Mouse (Mus musculus): ENCODE results near the gene Rrp8.

The Rrp8 gene

DNA sequence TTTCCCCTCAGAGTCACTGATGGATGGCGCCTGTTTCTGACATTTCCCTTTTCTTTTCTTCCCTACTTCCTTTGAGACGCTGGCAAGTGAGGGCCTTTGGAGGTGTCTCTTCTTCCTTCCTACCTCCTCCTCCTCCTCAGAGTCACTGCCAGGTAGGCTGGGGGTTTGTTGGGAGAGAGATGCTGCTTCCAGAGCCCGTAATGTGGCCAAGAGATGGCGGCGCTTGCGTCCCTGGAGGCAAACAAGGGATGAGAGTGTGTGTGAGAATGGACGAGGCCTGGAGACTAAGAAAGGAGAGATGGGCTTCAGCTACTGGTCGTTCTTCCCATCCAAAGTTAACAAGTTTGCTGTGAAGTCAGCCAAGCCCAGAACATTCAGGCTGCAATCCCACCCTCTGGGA is 2.4 kb downstream of the Rrp8 start:
- peaks cover 52% of the 10 kb centered on the region for H3K4me1 ChIP-seq (replicated peaks; ENCODE audit: low read depth, low read length)
- H3K9me3 ChIP-seq (ENCODE audit: low read length) = no peaks in the 10 kb centered on the region
- TF ChIP-seq NANOG (IDR thresholded peaks at IDR 0.05; ENCODE audit: borderline replicate concordance, low read length) (no peak), CTCF (conservative IDR thresholded peaks at IDR 0.05; ENCODE audit: low read length) (no peak), POU5F1 (IDR thresholded peaks at IDR 0.05; ENCODE audit: borderline replicate concordance, low read length) (no peak)
- peaks cover 5% of the 10 kb centered on the region; the same call in 1 of the 2 replicates for H3K27me3 ChIP-seq (ENCODE audit: insufficient read depth, low read length)
- H3K4me3 ChIP-seq (replicated peaks; ENCODE audit: low read length) = peak overlapping the region; percentile 92; the same call in 1 of the 2 replicates
- peaks cover 58% of the 10 kb centered on the region for H3K36me3 ChIP-seq (ENCODE audit: insufficient read depth, low read length)

- Histone ChIP-seq H3K4me1 (replicated peaks; ENCODE audit: low read depth, low read length) (peaks cover 42% of the 10 kb centered on the region), H3K36me3 (ENCODE audit: insufficient read depth, low read length) (peaks cover 64% of the 10 kb centered on the region), H3K4me3 (replicated peaks; ENCODE audit: low read length) (no peak overlapping the region), H3K9me3 (ENCODE audit: low read length) (no peaks in the 10 kb centered on the region), H3K27me3 (ENCODE audit: insufficient read depth, low read length) (peaks cover 5% of the 10 kb centered on the region; the same call in 1 of the 2 replicates)
- TF ChIP-seq POU5F1 (IDR thresholded peaks at IDR 0.05; ENCODE audit: borderline replicate concordance, low read length) (no peak), NANOG (IDR thresholded peaks at IDR 0.05; ENCODE audit: borderline replicate concordance, low read length) (no peak), CTCF (conservative IDR thresholded peaks at IDR 0.05; ENCODE audit: low read length) (no peak)
Observed at GRCm38 (mm10) chr7:105733836-105734235, 3.3 kb downstream of the Rrp8 start.

- Histone ChIP-seq H3K9me3 (ENCODE audit: low read length) (no peaks in the 10 kb centered on the region), H3K36me3 (ENCODE audit: insufficient read depth, low read length) (peaks cover 58% of the 10 kb centered on the region), H3K27me3 (ENCODE audit: insufficient read depth, low read length) (no peaks in the 10 kb centered on the region), H3K4me1 (replicated peaks; ENCODE audit: low read depth, low read length) (peaks cover 10% of the 10 kb centered on the region), H3K4me3 (replicated peaks; ENCODE audit: low read length) (no peak overlapping the region)
- TF ChIP-seq CTCF (conservative IDR thresholded peaks at IDR 0.05; ENCODE audit: low read length) (no peak), POU5F1 (IDR thresholded peaks at IDR 0.05; ENCODE audit: borderline replicate concordance, low read length) (no peak), NANOG (IDR thresholded peaks at IDR 0.05; ENCODE audit: borderline replicate concordance, low read length) (no peak)
Observed at GRCm38 (mm10) chr7:105728701-105729428, 8.3 kb downstream of the Rrp8 start.

GRCm38 (mm10) chr7:105726980-105727325 is 10.2 kb downstream of the Rrp8 start:
- H3K9me3 ChIP-seq (ENCODE audit: low read length) = no peaks in the 10 kb centered on the region
- no peak overlapping the region for H3K4me3 ChIP-seq (replicated peaks; ENCODE audit: low read length)
- peaks cover 39% of the 10 kb centered on the region for H3K36me3 ChIP-seq (ENCODE audit: insufficient read depth, low read length)
- peaks cover 4% of the 10 kb centered on the region; the same call in 1 of the 2 replicates for H3K4me1 ChIP-seq (replicated peaks; ENCODE audit: low read depth, low read length)
- no peak for TF ChIP-seq POU5F1 (IDR thresholded peaks at IDR 0.05; ENCODE audit: borderline replicate concordance, low read length)
- TF ChIP-seq CTCF (conservative IDR thresholded peaks at IDR 0.05; ENCODE audit: low read length) = no peak
- no peak for TF ChIP-seq NANOG (IDR thresholded peaks at IDR 0.05; ENCODE audit: borderline replicate concordance, low read length)
- no peaks in the 10 kb centered on the region for H3K27me3 ChIP-seq (ENCODE audit: insufficient read depth, low read length)

GRCm38 (mm10) chr7:105726144-105726979 is 10.8 kb downstream of the Rrp8 start:
- TF ChIP-seq NANOG (IDR thresholded peaks at IDR 0.05; ENCODE audit: borderline replicate concordance, low read length) (no peak), POU5F1 (IDR thresholded peaks at IDR 0.05; ENCODE audit: borderline replicate concordance, low read length) (no peak), CTCF (conservative IDR thresholded peaks at IDR 0.05; ENCODE audit: low read length) (peak; percentile 67)
- Histone ChIP-seq H3K36me3 (ENCODE audit: insufficient read depth, low read length) (peaks cover 33% of the 10 kb centered on the region), H3K9me3 (ENCODE audit: low read length) (no peaks in the 10 kb centered on the region), H3K27me3 (ENCODE audit: insufficient read depth, low read length) (0 out of 2 replicates have a peak, but pooled peaks cover under 1% of the 10 kb centered on the region), H3K4me1 (replicated peaks; ENCODE audit: low read depth, low read length) (peaks cover 5% of the 10 kb centered on the region; the same call in 1 of the 2 replicates), H3K4me3 (replicated peaks; ENCODE audit: low read length) (no peak overlapping the region)

DNA sequence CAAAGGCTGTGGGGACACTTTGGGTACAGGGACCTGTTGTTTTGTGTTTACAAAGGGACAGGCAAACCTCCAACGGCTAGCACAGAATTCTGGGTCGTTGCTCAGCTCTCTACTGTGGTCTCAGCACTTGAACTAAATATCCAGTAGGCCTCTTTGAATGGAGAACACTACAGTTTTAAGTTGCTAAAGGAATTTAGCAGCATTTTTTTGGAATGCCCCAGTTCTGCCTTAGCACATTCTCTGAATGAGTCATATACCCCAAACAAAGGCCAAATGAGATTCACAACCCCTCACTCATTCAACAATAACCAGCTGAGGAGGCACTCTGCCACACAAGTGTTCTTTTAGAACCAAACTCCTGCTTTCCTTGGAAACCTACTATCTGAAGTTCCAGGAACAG is 15.3 kb downstream of the Rrp8 start:
- Histone ChIP-seq H3K27me3 (ENCODE audit: insufficient read depth, low read length) (peaks cover 9% of the 10 kb centered on the region; the same call in 1 of the 2 replicates), H3K4me3 (replicated peaks; ENCODE audit: low read length) (no peak overlapping the region), H3K36me3 (ENCODE audit: insufficient read depth, low read length) (no peaks in the 10 kb centered on the region), H3K9me3 (ENCODE audit: low read length) (no peaks in the 10 kb centered on the region), H3K4me1 (replicated peaks; ENCODE audit: low read depth, low read length) (peaks cover 14% of the 10 kb centered on the region; the same call in 1 of the 2 replicates)
- TF ChIP-seq POU5F1 (IDR thresholded peaks at IDR 0.05; ENCODE audit: borderline replicate concordance, low read length) (no peak), CTCF (conservative IDR thresholded peaks at IDR 0.05; ENCODE audit: low read length) (no peak), NANOG (IDR thresholded peaks at IDR 0.05; ENCODE audit: borderline replicate concordance, low read length) (no peak)

DNA sequence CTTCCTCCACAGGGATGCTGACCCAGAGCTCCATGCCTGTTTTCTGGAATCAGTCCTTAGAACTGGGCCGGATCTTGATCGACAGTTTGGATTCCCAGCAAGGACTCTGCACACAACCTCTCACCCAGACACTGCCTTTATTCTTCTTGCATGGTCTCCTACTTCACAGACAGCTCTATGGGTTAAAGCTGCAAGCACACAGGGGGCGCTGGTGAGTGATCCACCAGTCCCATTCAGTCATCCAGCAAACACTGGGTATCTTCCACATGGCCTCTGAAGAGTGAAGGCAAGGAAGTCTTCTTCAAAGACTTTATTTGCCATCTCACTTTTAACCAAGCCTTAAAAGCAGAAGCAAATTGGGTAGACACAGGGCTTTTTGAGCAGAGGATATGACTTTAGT is 21.8 kb downstream of the Rrp8 start:
- H3K27me3 ChIP-seq (ENCODE audit: insufficient read depth, low read length) = peaks cover 4% of the 10 kb centered on the region; the same call in 1 of the 2 replicates

GRCm38 (mm10) chr7:105708733-105709132 is 28.5 kb downstream of the Rrp8 start:
- TF ChIP-seq NANOG (IDR thresholded peaks at IDR 0.05; ENCODE audit: borderline replicate concordance, low read length) (no peak), CTCF (conservative IDR thresholded peaks at IDR 0.05; ENCODE audit: low read length) (no peak), POU5F1 (IDR thresholded peaks at IDR 0.05; ENCODE audit: borderline replicate concordance, low read length) (no peak)
- Histone ChIP-seq H3K36me3 (ENCODE audit: insufficient read depth, low read length) (no peaks in the 10 kb centered on the region), H3K27me3 (ENCODE audit: insufficient read depth, low read length) (peaks cover 6% of the 10 kb centered on the region; the same call in 1 of the 2 replicates), H3K4me1 (replicated peaks; ENCODE audit: low read depth, low read length) (no peaks in the 10 kb centered on the region), H3K4me3 (replicated peaks; ENCODE audit: low read length) (no peak overlapping the region), H3K9me3 (ENCODE audit: low read length) (no peaks in the 10 kb centered on the region)

More for the DNA sequence above, 21.8 kb downstream of the Rrp8 start:
- TF ChIP-seq NANOG (IDR thresholded peaks at IDR 0.05; ENCODE audit: borderline replicate concordance, low read length) (no peak), POU5F1 (IDR thresholded peaks at IDR 0.05; ENCODE audit: borderline replicate concordance, low read length) (no peak), CTCF (conservative IDR thresholded peaks at IDR 0.05; ENCODE audit: low read length) (peak; percentile 40)
- Histone ChIP-seq H3K4me3 (replicated peaks; ENCODE audit: low read length) (no peak overlapping the region), H3K36me3 (ENCODE audit: insufficient read depth, low read length) (no peaks in the 10 kb centered on the region), H3K4me1 (replicated peaks; ENCODE audit: low read depth, low read length) (peaks cover under 1% of the 10 kb centered on the region; the same call in 1 of the 2 replicates), H3K9me3 (ENCODE audit: low read length) (no peaks in the 10 kb centered on the region)

Measured in E14TG2a.4 (cell line).